16 mouse cellular contexts compared by ENCODE assay signal in genomic region chr2:170141481-170141880, GRCm38 (mm10).
"Had no signal": no experiment of that assay in that cellular context is flagged by ENCODE, and none has a peak within 500 bp of the region (broad histone marks: within the 10 kb centered on the region; RNA-seq: fewer than 3 reads in every experiment).

No protein-coding gene starts in this region.

- DNase-seq: retina, postnatal 1 day; right cerebral cortex, adult 18-20 months; right cerebral cortex, postnatal 14 days; right cerebral cortex, postnatal 25 days; right cerebral cortex, postnatal 4 days; spleen, adult 18-20 months; thymus, adult 18-20 months; thymus, adult 2 months; thymus, postnatal 25 days; thymus, postnatal 36 days; thymus, postnatal 4 days had no signal

- H3K9ac ChIP-seq: neural tube, embryonic 12.5 days; neural tube, embryonic 13.5 days; neural tube, embryonic 15.5 days; stomach, embryonic 15.5 days had no signal

- H3K4me2 ChIP-seq: neural tube, embryonic 12.5 days; neural tube, embryonic 13.5 days; neural tube, embryonic 15.5 days; stomach, embryonic 15.5 days had no signal

- H3K4me1 ChIP-seq: neural tube, embryonic 12.5 days; neural tube, embryonic 13.5 days; neural tube, embryonic 15.5 days had no signal

- H3K27me3 ChIP-seq: neural tube, embryonic 12.5 days; neural tube, embryonic 13.5 days; neural tube, embryonic 15.5 days; stomach, embryonic 15.5 days had no signal

- H3K27ac ChIP-seq: neural tube, embryonic 12.5 days; neural tube, embryonic 13.5 days; neural tube, embryonic 15.5 days; stomach, embryonic 15.5 days; stomach, postnatal 0 days had no signal

- H3K36me3 ChIP-seq: neural tube, embryonic 12.5 days; neural tube, embryonic 13.5 days; neural tube, embryonic 15.5 days; stomach, embryonic 15.5 days had no signal

- H3K9me3 ChIP-seq: neural tube, embryonic 12.5 days; neural tube, embryonic 13.5 days; neural tube, embryonic 15.5 days; stomach, embryonic 15.5 days had no signal

- H3K4me3 ChIP-seq: neural tube, embryonic 12.5 days; neural tube, embryonic 13.5 days; neural tube, embryonic 15.5 days; stomach, embryonic 15.5 days had no signal
